Mouse (Mus musculus) ovary, adult 2 months (tissue): ENCODE measurements around the gene Zfp710. TPM values are rescaled to one million over a fixed set of nuclear protein-coding genes. Genes with fewer than 3 reads are reported as not detected.

ENCODE experiments used
- polyA plus RNA-seq: library from polyadenylated mRNA; depleted of rRNA; stranded (reverse); fragments of >200 nt; gene quantifications from 2 replicates; pipeline ENCODE4 v1.2.3, GENCODE M21; 2012; rRNA removed

Gene Zfp710
- 35.9 and 41.9 TPM in 2 replicates for polyA plus RNA-seq

GRCm38 (mm10) chr7:80024521-80025390 is at the start of gene Zfp710:
TSS of gene Zfp710 (plus strand) at chr7:80024814.

GRCm38 (mm10) chr7:80115224-80115590 is 90.6 kb downstream of the Zfp710 start, which contains the start of gene Idh2:
TSS of gene Idh2 (minus strand) at chr7:80115392.

Other genes with a start within 250 kb of the Zfp710 start
- 0.72 and 0.94 TPM in 2 replicates for gene Mesp1, start 231.0 kb upstream of the Zfp710 start, polyA plus RNA-seq
- 5.6 and 7.9 TPM in 2 replicates for gene Mesp2, start 214.1 kb upstream of the Zfp710 start, polyA plus RNA-seq
- gene Anpep, start 163.8 kb upstream of the Zfp710 start, polyA plus RNA-seq: 105 and 126 TPM in 2 replicates
- 19.2 and 20.1 TPM in 2 replicates for gene Ap3s2, start 104.2 kb upstream of the Zfp710 start, polyA plus RNA-seq
- 14.4 and 15.1 TPM in 2 replicates for gene Arpin, start 89.5 kb upstream of the Zfp710 start, polyA plus RNA-seq
- 201 and 250 TPM in 2 replicates for gene Idh2, start 90.6 kb downstream of the Zfp710 start, polyA plus RNA-seq
- 60.8 and 62.2 TPM in 2 replicates for gene Sema4b, start 162.0 kb downstream of the Zfp710 start, polyA plus RNA-seq
- 93.4 and 103 TPM in 2 replicates for gene Cib1, start 208.0 kb downstream of the Zfp710 start, polyA plus RNA-seq
- gene Gdpgp1, start 208.1 kb downstream of the Zfp710 start, polyA plus RNA-seq: 2.4 and 2.7 TPM in 2 replicates
- gene Ttll13, start 221.6 kb downstream of the Zfp710 start, polyA plus RNA-seq: 1.2 and 1.3 TPM in 2 replicates
- gene Ngrn, start 236.4 kb downstream of the Zfp710 start, polyA plus RNA-seq: 25.8 and 29.8 TPM in 2 replicates
- 8.8 and 13.5 TPM in 2 replicates for gene Vps33b, start 244.8 kb downstream of the Zfp710 start, polyA plus RNA-seq